Mouse (Mus musculus) cerebellum, adult 2 months (tissue): ENCODE measurements around the gene Slc12a9.

ENCODE experiments used
- CTCF ChIP-seq: fragments of 200-500 bp; IDR thresholded peaks from 2 replicates; pipeline ENCODE4 v1.5.1; 2011; ENCODE audit warnings: low read depth, mild to moderate bottlenecking, control low read depth, low read length, moderate library complexity, borderline replicate concordance; ENCODE audit not compliant: insufficient read depth
- POLR2A ChIP-seq: fragments of 200-500 bp; IDR thresholded peaks from 2 replicates; pipeline ENCODE4 v1.6.1; 2011; ENCODE audit warnings: low read length, control low read depth, borderline replicate concordance; ENCODE audit not compliant: insufficient read depth

DNA sequence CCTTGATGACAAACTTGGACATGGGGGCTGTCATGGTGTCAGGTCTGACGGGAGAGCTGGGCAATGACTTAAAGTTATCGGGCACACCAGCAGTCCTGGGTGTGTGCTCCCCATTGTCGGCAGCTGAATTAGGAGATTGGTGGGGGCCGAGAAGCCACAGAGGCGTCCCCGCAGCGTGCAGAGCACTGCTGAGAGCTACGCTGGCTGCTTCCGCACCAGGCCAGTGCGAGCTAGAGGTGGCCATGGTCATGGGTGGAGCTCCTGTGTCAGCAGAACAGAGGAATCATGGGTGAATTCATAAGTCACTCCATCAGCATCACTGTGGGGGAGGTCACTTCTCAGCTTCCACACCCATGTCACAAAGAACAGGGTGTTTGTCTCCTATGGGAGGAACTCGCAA is 68.6 kb downstream of the Slc12a9 start:
- no peak for TF ChIP-seq CTCF
- TF ChIP-seq POLR2A: no peak
